8 mouse cellular contexts compared by ENCODE assay signal in genomic region chr8:94012013-94012951, GRCm38 (mm10). TPM values are rescaled to one million over a fixed set of nuclear protein-coding genes. Genes with fewer than 3 reads are reported as not detected.
A peak's percentile ranks its signal among the peaks of the same experiment; 100 is the strongest.
DNase-seq lines count a peak whose midpoint lies in the region; ATAC-seq and TF ChIP-seq lines count a peak whose summit lies in the region.

TSS of gene Amfr (minus strand) at chr8:94012842.

- intact Hi-C loops in heart, postnatal 14 days (cut with DNase I) = loop anchor here (2.0 kb wide), 1 partner anchor 25 kb away; the partner anchor contains the start of genes Nudt21 and Ogfod1

- peak within 1 kb of the TSS; percentile 67 for H3K4me2 ChIP-seq in forebrain, embryonic 15.5 days (replicated peaks)
- peak within 1 kb of the TSS; percentile 98 for H3K4me2 ChIP-seq in lung, embryonic 16.5 days (ENCODE audit: low read depth, low read length)

- H3K79me2 ChIP-seq in MEL (ENCODE audit: control insufficient read depth, insufficient read depth, low read length, poor library complexity) = peaks cover 43% of the 10 kb centered on the region

- H3K4me3 ChIP-seq in MEL (ENCODE audit: control insufficient read depth in 1 of 2, insufficient read depth in 1 of 2, low read depth in 2 of 2, low read length in 2 of 2) = peak within 1 kb of the TSS; percentile 78 to 97
- H3K4me3 ChIP-seq in forebrain, embryonic 15.5 days = peak within 1 kb of the TSS; percentile 94
- peak within 1 kb of the TSS; percentile 98 for H3K4me3 ChIP-seq in lung, embryonic 16.5 days (ENCODE audit: low read length)

- H3K9me3 ChIP-seq in MEL (replicated peaks; ENCODE audit: insufficient read depth, low read length) = no peaks in the 10 kb centered on the region
- no peaks in the 10 kb centered on the region for H3K9me3 ChIP-seq in forebrain, embryonic 15.5 days
- H3K9me3 ChIP-seq in lung, embryonic 16.5 days (ENCODE audit: control insufficient read depth, low read length) = no peaks in the 10 kb centered on the region

- peaks cover 16 to 20% of the 10 kb centered on the region in 2 experiments for H3K4me1 ChIP-seq in MEL (ENCODE audit: control insufficient read depth in 1 of 2, insufficient read depth in 2 of 2, low read length in 2 of 2)
- peaks cover 36% of the 10 kb centered on the region for H3K4me1 ChIP-seq in forebrain, embryonic 15.5 days
- peaks cover 25% of the 10 kb centered on the region for H3K4me1 ChIP-seq in lung, embryonic 16.5 days (replicated peaks; ENCODE audit: control insufficient read depth, insufficient read depth, low read length)

- peak; percentile 96 for ATAC-seq in forebrain, embryonic 15.5 days (replicated peaks)
- peak; percentile 97 for ATAC-seq in lung, embryonic 16.5 days (ENCODE audit: low read depth)

- peak; percentile 69 for DNase-seq in MEL (ENCODE audit: low read depth, low spot score)
- peak; percentile 74 for DNase-seq in cerebellum, adult 11-12 months
- peak; percentile 75 to 82 for DNase-seq in heart, postnatal 14 days
- peak; percentile 22 to 52 for DNase-seq in layer of hippocampus, adult 18-20 months (ENCODE audit: low spot score in 2 of 2)
- peak; percentile 47 for DNase-seq in ovary, adult 18-20 months (ENCODE audit: low spot score)
- peak; percentile 47 to 54 for DNase-seq in thymus, postnatal 10 days (ENCODE audit: low spot score in 2 of 2)

- under 1% methylated on average over 106 of the region's 130 CpGs for WGBS in forebrain, embryonic 15.5 days
- under 1% methylated on average over 115 of the region's 130 CpGs for WGBS in lung, embryonic 16.5 days

- peak within 1 kb of the TSS; percentile 99 for H3K9ac ChIP-seq in MEL (ENCODE audit: control insufficient read depth, low read depth, low read length, poor library complexity, severe bottlenecking)
- peak within 1 kb of the TSS; percentile 99 for H3K9ac ChIP-seq in forebrain, embryonic 15.5 days (replicated peaks)
- H3K9ac ChIP-seq in lung, embryonic 16.5 days (ENCODE audit: low read length) = peak within 1 kb of the TSS; percentile 89

- no peaks in the 10 kb centered on the region for H3K27me3 ChIP-seq in MEL (ENCODE audit: control insufficient read depth in 1 of 2, insufficient read depth in 2 of 2, low read length in 2 of 2)
- H3K27me3 ChIP-seq in forebrain, embryonic 15.5 days = no peaks in the 10 kb centered on the region
- no peaks in the 10 kb centered on the region for H3K27me3 ChIP-seq in lung, embryonic 16.5 days (ENCODE audit: control insufficient read depth, insufficient read depth, low read depth, low read length)

- H3K27ac ChIP-seq in MEL (ENCODE audit: control insufficient read depth, low read depth, low read length) = peak within 1 kb of the TSS; percentile 94
- H3K27ac ChIP-seq in forebrain, embryonic 15.5 days (replicated peaks) = peak within 1 kb of the TSS; percentile 93
- peak within 1 kb of the TSS; percentile 94 for H3K27ac ChIP-seq in lung, embryonic 16.5 days (ENCODE audit: low read length)

- TF ChIP-seq EP300 in MEL (IDR thresholded peaks at IDR 0.05; ENCODE audit: low read depth in 1 of 2, low read length in 2 of 2) = no peak

- TF ChIP-seq CTCF in MEL (IDR thresholded peaks at IDR 0.05 in 2 of 3, conservative IDR thresholded peaks at IDR 0.05 in 1 of 3; ENCODE audit: control insufficient read depth in 1 of 3, insufficient read depth in 1 of 3, low read depth in 2 of 3, low read length in 3 of 3, poor library complexity in 1 of 3, severe bottlenecking in 1 of 3) = peak in 2 of 3 experiments; percentile 20 to 48; a peak in 3 of 6 replicates

- TF ChIP-seq POLR2A in MEL (IDR thresholded peaks at IDR 0.05; ENCODE audit: control insufficient read depth in 1 of 2, insufficient read depth in 1 of 2, low read depth in 1 of 2, low read length in 2 of 2, poor library complexity in 1 of 2) = peak; percentile 37; a peak in 1 of 4 replicates

- peaks cover 0 to 22% of the 10 kb centered on the region in 2 experiments; a peak in 3 of 4 replicates for H3K36me3 ChIP-seq in MEL (ENCODE audit: control insufficient read depth in 1 of 2, insufficient read depth in 2 of 2, low read length in 2 of 2)
- 0 out of 2 replicates have a peak, but pooled peaks cover 2% of the 10 kb centered on the region for H3K36me3 ChIP-seq in forebrain, embryonic 15.5 days
- no peaks in the 10 kb centered on the region for H3K36me3 ChIP-seq in lung, embryonic 16.5 days (ENCODE audit: control insufficient read depth, insufficient read depth, low read length)

- no peak for TF ChIP-seq RAD21 in MEL (IDR thresholded peaks at IDR 0.05; ENCODE audit: low read depth, low read length)

TF ChIP-seq in MEL, 35 proteins besides CTCF, POLR2A, EP300 and RAD21:
- 0 out of 2 replicates have a peak, but pooled peaks have one; percentile 12 for TF ChIP-seq CHD1 (IDR thresholded peaks at IDR 0.05; ENCODE audit: low read depth, low read length)
- TF ChIP-seq MAX (IDR thresholded peaks at IDR 0.05; ENCODE audit: low read length) = no peak
- no peak for TF ChIP-seq USF1 (IDR thresholded peaks at IDR 0.05; ENCODE audit: low read depth, low read length)
- TF ChIP-seq JUND (IDR thresholded peaks at IDR 0.05; ENCODE audit: low read depth, low read length) = no peak
- TF ChIP-seq ETS1 (IDR thresholded peaks at IDR 0.05; ENCODE audit: low read depth, low read length) = no peak
- TF ChIP-seq KAT2A (conservative IDR thresholded peaks at IDR 0.05; ENCODE audit: low read depth, low read length) = no peak
- TF ChIP-seq UBTF (IDR thresholded peaks at IDR 0.05; ENCODE audit: borderline replicate concordance, insufficient read depth, low read depth, low read length) = peak; percentile 98; the same call in 1 of the 2 replicates
- no peak for TF ChIP-seq E2F4 (IDR thresholded peaks at IDR 0.05; ENCODE audit: borderline replicate concordance, low read depth, low read length)
- no peak for TF ChIP-seq ZMIZ1 (IDR thresholded peaks at IDR 0.05; ENCODE audit: low read depth, low read length)
- TF ChIP-seq NELFE (IDR thresholded peaks at IDR 0.05; ENCODE audit: low read depth, low read length) = peak; percentile 50
- TF ChIP-seq CHD2 (IDR thresholded peaks at IDR 0.05; ENCODE audit: low read length) = no peak
- no peak for TF ChIP-seq GATA1 (IDR thresholded peaks at IDR 0.05; ENCODE audit: low read depth, low read length)
- peak; percentile 17; the same call in 1 of the 2 replicates for TF ChIP-seq SIN3A (IDR thresholded peaks at IDR 0.05; ENCODE audit: low read length)
- TF ChIP-seq SMC3 (IDR thresholded peaks at IDR 0.05; ENCODE audit: low read depth, low read length) = no peak
TF ChIP-seq in MEL: peak in this region for 4.

RNA-seq across cellular contexts. Expression of gene Amfr, which starts in this region (rescaled TPM):
- total RNA-seq in MEL (2012; rRNA removed) = 82.7 and 90.0 TPM in 2 replicates
- 100 to 1,000 TPM in 1 of 2 experiments, 10 to 100 TPM in 1; 80.1 to 292 TPM for polyA plus RNA-seq in MEL (2012; ENCODE audit: insufficient read depth in 1 of 2, insufficient read length in 2 of 2, low read depth in 1 of 2, low replicate concordance in 2 of 2, missing spikeins in 1 of 2)
- polyA plus RNA-seq in forebrain, embryonic 15.5 days (2015; fragmentation: Nextera tagmentation; extraction: Ambion mirVana) = 71.8 and 76.3 TPM in 2 replicates
- total RNA-seq in heart, postnatal 14 days (2021) = 100 to 1,000 TPM; 108 to 112 TPM
- 100 to 1,000 TPM; 129 to 135 TPM for total RNA-seq in layer of hippocampus, adult 18-20 months (2021)
- polyA plus RNA-seq in lung, embryonic 16.5 days (2015; fragmentation: Nextera tagmentation; extraction: Ambion mirVana) = 31.0 and 35.0 TPM in 2 replicates

Comparison
In these comparisons a context has a peak if more than half of its experiments do, and no peak if none do; other contexts are left out.
1. Peak in every context shown above with its lines: DNase-seq, ATAC-seq, H3K4me3 ChIP-seq and H3K27ac ChIP-seq.